Mouse (Mus musculus): ENCODE data around the gene Sult6b2. TPM values are rescaled to one million over a fixed set of nuclear protein-coding genes. Genes with fewer than 3 reads are reported as not detected.

Sult6b2 gene
- total RNA-seq (2021): not detected
- polyA plus RNA-seq (2012; rRNA removed): not detected in 2 replicates
- long read RNA-seq: 0 reads

- DNase-seq: no peak
Measured at GRCm38 (mm10) chr6:142804402-142804801, at the start of gene Sult6b2. TSS of gene Sult6b2 (minus strand) at chr6:142804502.

GRCm38 (mm10) chr6:142852419-142853377 lies 48.4 kb upstream of the Sult6b2 start:
- DNase-seq: no peak

- no peak for DNase-seq
Measured at GRCm38 (mm10) chr6:142850436-142850835, 46.1 kb upstream of the Sult6b2 start.

DNA sequence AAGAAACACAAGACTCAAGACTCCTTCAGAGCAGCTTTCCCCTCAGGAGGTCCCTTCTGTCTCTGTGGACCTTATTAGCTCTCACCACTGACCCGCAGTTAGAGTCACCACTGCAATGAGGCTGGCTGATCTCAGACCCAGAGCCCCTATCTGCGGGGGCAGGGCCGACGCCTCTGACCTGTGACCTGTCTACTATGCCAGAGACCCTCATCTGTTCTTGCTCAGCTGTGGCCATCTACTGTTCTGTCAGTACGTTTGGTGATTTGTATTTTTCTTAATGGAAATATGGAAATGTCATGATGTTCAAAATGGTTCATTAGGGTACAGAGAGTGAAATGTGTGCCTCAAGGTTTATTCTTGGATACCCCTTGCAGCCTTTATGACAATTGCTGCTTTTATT lies 45.0 kb upstream of the Sult6b2 start:
- DNase-seq: no peak

DNA sequence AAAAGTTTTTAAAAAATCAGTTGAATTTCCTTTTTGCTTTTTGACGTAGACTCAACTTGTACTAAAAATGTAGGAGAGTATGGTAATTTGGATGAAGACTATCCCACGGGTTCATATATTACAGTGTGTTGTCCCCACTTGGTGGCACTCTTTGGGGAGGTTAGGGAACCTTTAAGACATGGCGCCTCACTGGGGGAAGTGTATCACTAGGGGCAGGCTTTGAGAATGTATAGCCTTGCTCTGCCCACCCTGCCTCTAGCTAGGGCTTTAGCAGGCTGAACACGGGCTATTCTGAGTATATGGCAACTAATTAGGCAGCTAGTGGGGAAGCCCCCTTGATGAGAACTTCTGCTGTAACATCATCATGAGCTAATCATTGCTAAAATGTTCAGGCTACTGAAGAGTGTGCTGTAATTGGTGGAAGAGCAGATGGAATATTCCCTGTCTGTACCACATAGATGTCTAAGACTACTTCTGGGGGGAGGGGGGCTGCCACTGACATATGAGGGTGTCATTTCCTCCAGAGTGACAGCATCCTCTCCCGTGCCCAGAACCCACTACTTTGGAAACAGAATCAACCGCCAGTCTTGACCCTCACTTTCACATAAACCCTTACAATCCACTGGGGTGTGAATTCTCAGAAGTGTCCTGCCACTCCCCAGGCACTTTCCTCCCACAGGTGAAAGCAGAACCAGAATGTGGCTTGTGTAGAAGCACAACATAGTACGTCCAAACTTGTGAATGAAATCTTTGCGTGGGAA lies 43.8 kb upstream of the Sult6b2 start:
- DNase-seq: no peak

DNA sequence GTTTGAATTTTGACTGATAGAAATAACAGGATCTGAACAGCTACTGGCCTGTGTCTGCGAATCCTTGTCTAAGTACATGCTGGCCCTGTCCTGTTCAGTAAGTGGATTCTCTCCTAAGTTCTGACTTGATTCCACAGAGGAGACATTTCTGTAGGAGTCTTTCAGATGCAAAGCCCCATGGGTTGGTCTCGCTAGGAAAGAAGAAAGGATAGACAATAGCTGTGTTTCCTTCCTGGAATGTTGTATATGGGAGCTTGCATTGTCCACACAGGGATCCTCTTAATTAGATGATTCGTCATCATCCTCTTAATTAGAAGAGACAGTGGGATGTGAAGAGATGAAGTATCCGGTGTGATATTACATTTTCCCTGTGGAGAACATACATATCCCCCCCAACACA lies 42.6 kb upstream of the Sult6b2 start:
- no peak for DNase-seq

- DNase-seq: no peak
Measured at GRCm38 (mm10) chr6:142845066-142845465, 40.8 kb upstream of the Sult6b2 start.

- DNase-seq: no peak
Measured at GRCm38 (mm10) chr6:142844061-142844460, 39.8 kb upstream of the Sult6b2 start.

- no peak for DNase-seq
Measured at GRCm38 (mm10) chr6:142838501-142838900, 34.2 kb upstream of the Sult6b2 start.

GRCm38 (mm10) chr6:142837326-142837725 lies 33.0 kb upstream of the Sult6b2 start:
- no peak for DNase-seq

DNA sequence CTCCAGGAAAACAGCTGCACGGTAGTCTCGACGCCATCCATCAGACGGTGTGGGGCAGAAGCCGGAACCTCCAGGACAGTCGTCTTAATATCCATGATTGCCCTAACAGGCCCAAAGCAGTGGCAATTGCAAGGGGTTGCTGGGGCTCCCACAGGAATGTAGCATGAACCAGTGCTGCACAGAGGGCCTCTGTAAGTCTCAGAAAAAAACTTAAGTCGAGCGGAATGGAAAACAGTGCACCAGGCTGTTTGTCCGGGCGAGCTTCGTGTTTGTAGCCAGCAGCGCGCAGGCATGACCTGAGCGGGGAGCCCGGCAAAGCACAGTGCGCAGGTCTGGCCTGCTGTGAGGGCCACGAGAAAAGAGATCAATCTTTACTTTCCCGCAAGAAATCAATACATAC lies 31.4 kb upstream of the Sult6b2 start:
- no peak for DNase-seq

DNA sequence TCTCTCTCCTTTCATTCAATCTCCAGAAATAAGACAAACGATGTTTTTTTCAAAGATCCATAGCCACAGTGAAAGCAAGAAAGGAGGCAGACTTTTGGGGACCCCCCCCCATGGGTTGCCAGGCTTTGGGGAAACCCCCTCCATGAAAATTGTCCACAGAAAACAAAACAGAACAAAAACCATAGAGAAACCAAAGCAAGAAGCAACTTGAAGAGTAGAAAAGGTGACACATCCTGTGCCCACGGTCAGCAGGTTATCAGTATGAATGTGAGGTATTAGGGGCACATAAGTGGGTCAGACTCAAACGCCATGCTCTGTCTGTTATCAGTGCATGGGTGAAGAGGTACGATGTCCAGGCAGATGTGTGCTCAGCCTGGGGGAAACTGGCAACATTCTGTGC lies 30.6 kb upstream of the Sult6b2 start:
- no peak for DNase-seq

DNA sequence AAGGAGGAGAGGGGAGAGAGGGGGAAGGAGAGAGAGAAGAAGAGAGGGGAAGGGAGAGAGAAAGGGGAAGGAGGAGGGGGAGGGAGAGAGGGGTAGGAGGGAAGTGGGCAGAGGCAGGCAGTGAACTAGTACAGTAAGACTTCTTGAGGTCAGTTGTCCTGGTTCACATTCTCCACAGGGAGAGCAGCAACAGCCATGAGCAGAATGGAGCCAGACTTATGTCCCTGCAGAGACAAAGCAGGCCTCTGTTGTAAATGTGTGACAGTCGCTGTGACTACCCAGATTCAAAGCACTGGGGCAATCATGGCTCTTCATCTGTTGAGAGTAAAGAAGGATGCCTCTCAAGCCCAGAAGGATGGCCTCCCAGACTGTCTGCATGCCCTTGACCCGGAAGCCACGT lies 27.4 kb upstream of the Sult6b2 start:
- DNase-seq: no peak

GRCm38 (mm10) chr6:142831243-142831642 lies 26.9 kb upstream of the Sult6b2 start:
- no peak for DNase-seq

DNA sequence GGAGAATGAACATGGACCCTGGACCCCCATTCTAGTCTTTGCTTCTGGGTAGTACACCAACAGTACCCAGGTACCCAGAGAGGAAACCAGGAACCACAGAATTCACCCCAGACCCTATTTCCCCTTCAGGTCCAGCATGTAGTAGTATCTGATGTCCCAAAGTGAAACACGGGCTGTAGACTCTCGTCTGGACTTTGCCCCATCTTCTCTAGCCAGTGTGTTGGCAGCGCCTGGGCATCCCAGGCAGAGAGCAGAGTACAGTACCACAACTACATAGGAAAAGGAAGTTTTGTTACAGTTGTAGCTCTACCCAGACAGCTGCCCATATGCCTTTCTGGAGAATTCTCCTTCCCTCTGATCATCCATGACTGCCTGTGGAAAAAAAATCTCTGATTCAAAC lies 25.9 kb upstream of the Sult6b2 start:
- DNase-seq: no peak

GRCm38 (mm10) chr6:142825449-142825848 lies 21.1 kb upstream of the Sult6b2 start:
- DNase-seq: no peak

DNA sequence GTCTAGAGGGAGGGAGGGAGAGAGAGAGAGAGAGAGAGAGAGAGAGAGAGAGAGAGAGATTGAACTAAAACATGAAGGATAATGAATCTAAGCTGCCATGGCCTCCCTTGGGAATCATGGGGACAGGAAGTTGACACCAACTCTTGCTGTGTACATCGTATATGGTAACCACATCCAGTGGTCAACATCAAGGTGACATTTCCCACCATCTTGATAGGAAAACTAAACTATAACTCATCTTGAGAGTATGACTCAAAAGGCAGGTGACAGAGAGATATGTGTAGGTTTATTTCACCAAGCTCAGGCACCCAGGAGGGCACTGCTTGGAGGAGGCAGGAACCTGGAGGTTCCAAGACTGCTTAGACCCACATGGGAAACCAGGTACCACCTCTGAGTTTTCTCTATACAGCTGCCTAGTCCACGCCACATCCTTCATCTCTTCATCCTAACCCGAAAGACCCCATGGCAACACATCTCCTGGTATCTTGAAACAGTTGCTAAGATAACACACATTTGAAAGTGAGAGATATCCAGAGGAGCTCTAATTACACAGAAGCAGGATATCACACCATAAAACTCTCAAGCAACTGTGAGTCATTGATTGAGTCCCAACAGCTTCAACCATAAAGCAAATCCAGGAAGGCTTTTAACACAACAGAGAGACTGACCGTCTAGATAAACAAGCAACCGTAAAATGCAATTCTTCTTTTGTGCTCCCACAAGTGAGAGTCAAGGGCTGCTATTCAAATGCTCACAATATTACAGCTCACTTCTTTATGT lies 18.9 kb upstream of the Sult6b2 start:
- DNase-seq: no peak

DNA sequence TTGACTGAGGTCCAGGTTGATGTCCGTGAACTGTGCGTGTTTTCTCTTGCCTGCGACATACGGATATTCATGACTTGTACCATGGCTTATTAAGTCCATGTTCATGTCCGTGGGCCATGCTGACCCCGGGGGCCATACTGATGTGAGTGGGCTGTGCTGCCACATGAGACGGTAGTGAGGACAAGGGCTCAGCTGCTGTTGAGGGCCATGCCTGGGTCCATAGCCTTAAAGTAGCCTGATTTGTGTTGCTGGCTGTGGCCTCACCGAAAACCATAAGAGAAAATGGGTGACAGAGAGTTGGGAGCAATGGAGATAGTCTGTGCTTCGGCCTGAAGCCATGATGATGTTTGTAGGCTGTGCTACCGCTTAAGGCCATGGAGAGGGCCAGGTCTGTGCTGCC lies 14.0 kb upstream of the Sult6b2 start:
- no peak for DNase-seq

- DNase-seq: no peak
Measured at GRCm38 (mm10) chr6:142815513-142815912, 11.2 kb upstream of the Sult6b2 start.

DNA sequence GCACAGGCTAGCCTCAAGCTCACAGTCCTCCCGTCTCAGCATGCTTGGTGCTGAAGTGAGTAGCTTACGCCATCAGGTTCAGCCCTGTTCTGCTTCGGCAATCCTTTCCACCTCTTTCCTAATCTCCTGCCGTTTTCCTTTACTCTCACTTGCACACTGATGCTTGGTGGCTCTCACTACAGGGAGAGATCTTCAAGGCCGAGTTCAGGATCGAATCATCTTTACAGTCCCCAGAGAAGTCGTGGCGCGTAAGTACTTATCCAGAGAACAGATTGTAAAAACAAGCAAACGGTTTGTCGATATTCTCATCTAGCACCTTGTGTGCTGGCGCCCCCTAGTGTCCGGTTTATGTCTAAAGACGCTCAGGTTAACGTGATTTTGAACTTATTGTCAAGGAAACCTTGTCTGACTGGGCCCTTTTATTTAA lies 10.2 kb upstream of the Sult6b2 start:
- DNase-seq: peak; percentile 76

DNA sequence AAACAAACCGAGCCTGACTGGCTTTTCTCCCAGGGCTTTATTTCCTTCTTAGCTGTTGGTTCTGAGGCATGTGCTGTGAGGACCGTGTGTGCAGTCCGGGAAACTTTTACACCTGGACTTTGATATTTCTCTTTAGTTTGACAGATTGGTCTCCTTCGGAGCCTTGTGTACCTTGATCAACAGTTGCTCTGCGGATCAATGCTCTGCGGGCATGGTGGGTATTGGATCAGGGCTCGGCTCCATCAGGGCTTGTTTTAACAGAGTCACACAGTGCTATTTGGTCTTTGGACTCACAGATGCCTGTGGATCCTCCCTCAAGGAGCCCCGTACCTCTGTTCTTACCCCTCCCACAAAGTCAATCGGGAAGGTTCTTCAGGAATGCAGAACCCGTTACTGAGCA lies 9.7 kb upstream of the Sult6b2 start:
- no peak for DNase-seq

DNA sequence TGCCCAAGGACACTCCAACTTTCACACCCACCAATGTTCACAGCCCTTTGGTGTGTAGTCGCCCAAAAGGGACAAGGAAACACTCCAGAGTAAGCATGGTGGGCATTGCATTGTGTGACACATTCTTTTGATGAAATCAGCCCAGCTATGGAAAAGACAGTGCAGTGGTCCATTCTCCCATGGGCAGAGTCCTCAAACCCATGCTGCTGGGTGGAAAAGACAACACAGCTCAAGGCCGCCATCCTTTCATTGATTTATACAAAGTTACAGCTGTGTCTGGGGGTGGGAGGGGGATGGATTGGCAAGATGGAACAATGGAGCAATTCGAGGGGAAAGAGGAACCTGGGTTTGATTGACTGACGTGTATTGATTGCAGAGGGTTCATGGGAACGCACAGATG lies 8.7 kb upstream of the Sult6b2 start:
- no peak for DNase-seq
